Mouse (Mus musculus) kidney, adult 18-20 months (tissue): ENCODE results near the gene Oxsr1.
"Not testable (repeated sequence)": the region's sequence is repeated elsewhere in the genome, so short reads cannot be mapped to it uniquely, and the experiment has no call there.

Source experiments
- DNase-seq: peaks from one replicate; pipeline ENCODE4 v3.0.0; 2021

Oxsr1 gene

GRCm38 (mm10) chr9:119268588-119269145 lies 53.6 kb downstream of the Oxsr1 start:
- no peak for DNase-seq

- DNase-seq, result no peak
Observed at GRCm38 (mm10) chr9:119268120-119268519, 54.1 kb downstream of the Oxsr1 start.

- not testable (repeated sequence) for DNase-seq
Observed at GRCm38 (mm10) chr9:119266121-119266395, 56.2 kb downstream of the Oxsr1 start.

GRCm38 (mm10) chr9:119265373-119266120 lies 56.7 kb downstream of the Oxsr1 start:
- DNase-seq, result not testable (repeated sequence)

- no peak for DNase-seq
Observed at GRCm38 (mm10) chr9:119263067-119263466, 59.2 kb downstream of the Oxsr1 start.

DNA sequence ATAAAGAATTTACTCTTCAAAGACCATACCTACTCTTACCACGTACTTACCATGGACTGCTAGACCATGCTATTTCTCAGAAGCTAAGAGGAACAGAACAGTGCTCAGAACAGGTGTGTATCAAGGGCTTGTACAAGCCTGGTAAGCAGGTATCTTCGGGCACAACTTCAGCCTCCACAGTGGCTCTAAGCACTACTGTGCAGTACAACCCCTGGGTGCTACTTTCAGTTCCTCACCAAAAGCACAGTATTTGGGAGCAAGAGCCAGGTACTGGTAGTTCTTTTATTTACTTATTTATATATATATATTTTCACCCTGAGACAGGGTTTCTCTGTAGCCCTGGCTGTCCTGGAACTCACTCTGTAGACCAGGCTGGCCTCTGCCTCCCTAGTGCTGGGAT lies 61.4 kb downstream of the Oxsr1 start:
- DNase-seq, result no peak

- DNase-seq, result no peak
Observed at GRCm38 (mm10) chr9:119258785-119259184, 63.4 kb downstream of the Oxsr1 start.

- DNase-seq, result no peak
Observed at GRCm38 (mm10) chr9:119258128-119258527, 64.1 kb downstream of the Oxsr1 start.

DNA sequence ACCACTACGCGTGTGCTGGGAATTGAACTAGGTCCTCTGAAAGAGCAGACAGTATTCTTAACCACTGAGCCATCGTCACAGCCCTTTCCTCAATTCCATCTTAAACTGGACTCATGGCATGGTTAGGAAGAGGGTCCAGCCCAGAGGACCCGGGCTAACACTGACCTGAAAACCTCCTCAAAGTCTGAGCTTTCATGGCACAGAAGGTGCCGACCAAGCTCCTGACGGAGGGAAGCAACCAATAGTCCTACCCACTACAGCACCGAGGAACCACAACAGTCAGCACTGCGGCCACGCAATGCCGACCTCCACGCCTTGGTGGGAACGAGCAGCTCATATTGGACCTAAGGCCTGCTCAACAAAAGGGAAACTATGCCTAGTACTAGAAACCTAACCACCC lies 66.1 kb downstream of the Oxsr1 start:
- DNase-seq, result no peak

DNA sequence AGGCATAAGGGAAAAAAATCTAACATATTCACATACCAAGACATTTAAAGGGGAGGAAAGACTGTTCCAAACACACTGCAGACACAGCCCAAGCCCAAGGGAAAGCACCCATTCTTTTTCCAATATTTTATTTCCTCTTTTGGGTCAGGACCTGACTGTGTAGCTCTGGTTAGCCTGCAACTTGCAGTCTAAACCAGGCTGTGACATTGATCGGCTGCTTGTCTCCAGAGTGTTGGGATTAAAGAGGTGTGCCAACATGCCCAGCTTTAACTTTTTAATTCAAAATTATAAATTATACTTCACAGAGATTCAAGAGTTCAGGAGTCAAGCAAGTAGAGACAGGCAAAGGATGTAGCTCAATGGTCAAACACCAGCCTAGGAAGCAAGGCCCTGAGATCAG lies 67.1 kb downstream of the Oxsr1 start:
- DNase-seq, result no peak

DNA sequence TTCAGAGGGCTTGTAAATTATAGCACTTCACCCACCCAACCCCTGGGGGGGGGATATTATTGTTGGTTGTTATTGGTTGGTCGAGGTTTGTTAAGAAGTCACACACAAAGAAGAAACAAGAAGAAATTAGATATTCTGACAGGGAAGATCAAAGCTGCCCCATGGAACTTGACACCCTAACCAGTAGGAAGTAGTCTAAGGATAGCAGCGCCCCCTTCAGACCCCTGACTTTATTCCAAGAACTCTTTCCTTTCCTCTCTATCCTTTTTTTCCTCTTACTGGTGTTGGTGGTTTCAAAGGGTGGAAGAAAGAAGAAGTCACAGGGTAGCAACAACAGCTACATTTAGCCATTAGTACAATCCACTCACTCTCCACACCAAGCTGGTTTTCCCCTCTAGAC lies 68.0 kb downstream of the Oxsr1 start:
- no peak for DNase-seq

- DNase-seq, result no peak
Observed at GRCm38 (mm10) chr9:119247996-119248395, 74.2 kb downstream of the Oxsr1 start.

DNA sequence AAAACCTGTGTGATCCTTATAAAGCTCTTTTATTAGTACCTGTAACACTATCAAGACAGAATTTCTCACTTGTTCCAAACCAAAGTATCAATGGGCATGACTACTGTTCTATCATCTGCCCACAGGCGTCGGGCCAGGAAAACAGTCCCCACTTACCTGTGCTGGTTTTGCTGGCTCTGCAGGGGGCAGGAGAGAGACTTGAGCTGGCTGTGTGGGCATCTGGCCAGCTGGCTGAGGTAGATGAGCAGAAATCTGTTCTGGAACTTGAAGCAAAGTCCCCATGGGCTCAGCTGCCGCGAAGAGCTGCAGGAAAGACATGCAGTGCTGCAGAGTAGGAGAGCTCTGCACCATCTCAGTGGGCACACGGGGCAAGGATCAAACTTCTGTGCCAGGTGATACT lies 75.4 kb downstream of the Oxsr1 start:
- DNase-seq, result peak; percentile 83

DNA sequence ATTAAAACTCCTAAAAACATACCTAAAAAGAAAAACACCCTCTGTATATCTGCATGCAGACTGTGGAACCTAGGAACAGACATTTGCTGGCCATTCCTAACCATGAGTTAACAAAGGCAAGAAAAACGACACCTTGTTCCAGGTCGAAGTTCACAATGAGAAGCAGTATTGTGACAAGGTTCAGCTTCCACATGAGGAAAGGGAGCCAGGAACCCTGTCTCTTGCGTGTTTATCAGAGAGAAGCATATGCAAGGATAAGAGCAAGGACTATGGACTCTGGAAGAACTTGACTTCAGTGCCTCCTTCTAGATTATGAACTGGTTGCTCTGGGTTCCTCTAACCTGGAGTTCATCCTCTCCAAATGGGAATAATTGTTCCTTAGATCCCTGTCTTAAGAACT lies 78.2 kb downstream of the Oxsr1 start:
- no peak for DNase-seq

GRCm38 (mm10) chr9:119241169-119241865 lies 80.9 kb downstream of the Oxsr1 start:
- DNase-seq, result no peak

DNA sequence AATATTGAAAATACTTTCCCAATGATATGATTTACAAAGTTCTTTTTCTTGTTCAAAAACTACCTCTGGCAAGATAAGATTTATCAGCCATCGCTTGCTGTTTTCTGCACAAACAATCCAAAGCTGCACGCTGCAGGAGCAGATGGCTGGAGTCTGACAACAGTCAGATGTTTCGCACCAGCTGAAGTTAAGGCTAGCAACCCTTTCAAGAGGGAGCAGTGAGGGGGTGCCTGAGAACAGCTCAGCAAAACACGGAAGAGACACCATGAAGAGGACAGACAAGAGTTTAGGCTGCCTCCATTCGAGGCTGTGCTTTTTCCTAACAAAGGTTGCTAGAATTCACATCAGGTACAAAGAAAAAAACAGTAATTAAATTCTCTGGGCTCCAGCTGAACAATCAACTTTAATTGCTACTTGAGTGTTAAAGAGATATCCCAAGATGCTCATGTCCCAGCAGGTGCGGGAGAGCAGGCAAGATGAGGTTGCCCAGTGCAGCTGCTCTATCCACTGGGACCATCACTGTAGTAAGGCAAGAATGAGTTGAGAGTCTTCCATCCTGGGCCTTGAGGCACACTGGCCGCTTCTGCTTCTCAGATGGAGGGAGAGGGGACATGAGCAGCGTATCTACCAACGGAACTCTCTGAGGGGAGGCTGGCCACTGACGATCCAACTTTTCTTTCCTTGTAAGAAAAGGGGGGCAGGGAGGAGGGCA lies 81.8 kb downstream of the Oxsr1 start:
- no peak for DNase-seq

GRCm38 (mm10) chr9:119239274-119239673 lies 83.0 kb downstream of the Oxsr1 start:
- peak; percentile 30 for DNase-seq

GRCm38 (mm10) chr9:119238796-119239195 lies 83.4 kb downstream of the Oxsr1 start:
- peak; percentile 33 for DNase-seq

- no peak for DNase-seq
Observed at GRCm38 (mm10) chr9:119231552-119231951, 90.7 kb downstream of the Oxsr1 start.

GRCm38 (mm10) chr9:119230829-119231228 lies 91.4 kb downstream of the Oxsr1 start:
- no peak for DNase-seq

DNA sequence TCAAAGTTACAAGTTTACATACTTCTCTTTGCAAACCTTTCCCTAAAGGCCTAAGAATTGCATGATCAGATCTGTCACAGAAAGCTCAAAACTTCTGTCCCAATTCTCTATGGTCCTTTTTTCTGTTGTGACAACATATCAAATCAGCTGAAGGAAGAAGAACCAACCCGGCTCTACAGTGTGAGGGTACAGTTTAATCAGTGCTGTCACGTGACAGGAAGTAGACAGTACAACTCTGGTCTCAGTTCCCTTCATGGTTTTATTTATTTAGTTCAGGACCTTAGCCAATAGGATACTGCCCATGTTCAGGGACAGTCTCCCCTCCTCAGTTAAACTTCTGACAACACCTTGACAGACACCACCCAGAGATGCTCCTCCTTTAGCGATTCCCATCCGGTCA lies 102.0 kb downstream of the Oxsr1 start:
- no peak for DNase-seq

DNA sequence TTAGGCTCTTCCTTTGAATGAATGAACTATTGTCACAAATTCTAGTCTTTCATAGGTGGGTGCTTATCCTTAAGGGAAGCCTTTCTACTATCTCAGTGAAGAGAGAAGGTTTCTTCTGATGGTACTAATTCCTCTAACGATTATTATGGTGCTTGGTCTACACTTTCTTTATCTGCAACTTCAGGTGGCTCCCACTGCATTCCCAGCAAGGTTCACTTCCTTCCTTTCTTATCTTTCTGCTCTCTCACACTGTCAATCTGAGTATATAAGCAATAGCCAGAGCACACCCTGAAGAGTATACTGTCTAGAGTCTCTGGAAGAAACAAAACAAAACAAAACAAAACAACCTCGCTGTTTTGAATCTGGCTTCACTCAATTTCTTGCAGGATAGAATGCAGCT lies 102.6 kb downstream of the Oxsr1 start:
- no peak for DNase-seq

DNA sequence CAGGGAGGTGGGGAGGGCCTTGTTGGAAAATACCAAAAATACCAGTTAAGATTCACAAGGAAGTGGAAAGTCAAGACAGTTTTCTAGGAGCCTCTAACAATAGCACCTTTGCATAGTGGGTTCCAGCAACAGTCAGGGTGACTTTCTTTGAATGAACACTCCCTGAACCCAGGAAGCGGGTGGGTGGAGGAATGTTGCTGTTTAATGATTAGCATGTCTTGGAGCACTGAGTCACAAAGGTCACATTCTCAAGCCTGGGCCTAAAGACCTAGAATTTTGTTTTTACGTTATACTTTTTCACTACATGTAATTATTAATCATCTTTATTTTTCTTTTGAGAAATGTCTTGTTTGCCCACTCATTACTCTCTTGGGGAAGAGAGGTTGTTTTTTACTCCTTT lies 106.9 kb downstream of the Oxsr1 start:
- DNase-seq, result peak; percentile 46

GRCm38 (mm10) chr9:119214601-119215000 lies 107.6 kb downstream of the Oxsr1 start:
- DNase-seq, result peak; percentile 51
